Mouse (Mus musculus): Measurements from ENCODE around the gene Rab11fip3. TPM values are rescaled to one million over a fixed set of nuclear protein-coding genes. Genes with fewer than 3 reads are reported as not detected.

Rab11fip3 gene
- polyA plus RNA-seq, 1 experiment from 2014 or later, result 27.0 TPM

Other genes with a start within 250 kb of the Rab11fip3 start
- 26.5 and 29.9 TPM in 2 replicates for gene Wdr24, start 245.9 kb downstream of the Rab11fip3 start, polyA plus RNA-seq (2015; fragmentation: Nextera tagmentation; extraction: Ambion mirVana)
- gene Jmjd8, start 240.7 kb downstream of the Rab11fip3 start, polyA plus RNA-seq (2015; fragmentation: Nextera tagmentation; extraction: Ambion mirVana), result 48.5 and 49.8 TPM in 2 replicates
- gene Stub1, start 236.2 kb downstream of the Rab11fip3 start, polyA plus RNA-seq (2015; fragmentation: Nextera tagmentation; extraction: Ambion mirVana), result 380 TPM in 2 replicates
- gene Rhbdl1, start 232.3 kb downstream of the Rab11fip3 start, polyA plus RNA-seq (2015; fragmentation: Nextera tagmentation; extraction: Ambion mirVana), result 45.9 and 56.9 TPM in 2 replicates
- 11.6 and 14.6 TPM in 2 replicates for gene Gm20683, start 227.8 kb downstream of the Rab11fip3 start, polyA plus RNA-seq (2015; fragmentation: Nextera tagmentation; extraction: Ambion mirVana)
- 17.8 and 23.0 TPM in 2 replicates for gene Rhot2, start 224.7 kb downstream of the Rab11fip3 start, polyA plus RNA-seq (2015; fragmentation: Nextera tagmentation; extraction: Ambion mirVana)
- gene Wdr90, start 208.1 kb downstream of the Rab11fip3 start, polyA plus RNA-seq (2015; fragmentation: Nextera tagmentation; extraction: Ambion mirVana), result 15.5 and 18.1 TPM in 2 replicates
- 30.3 and 30.7 TPM in 2 replicates for gene Mcrip2, start 200.8 kb downstream of the Rab11fip3 start, polyA plus RNA-seq (2015; fragmentation: Nextera tagmentation; extraction: Ambion mirVana)
- 64.9 and 65.4 TPM in 2 replicates for gene Mettl26, start 194.5 kb downstream of the Rab11fip3 start, polyA plus RNA-seq (2015; fragmentation: Nextera tagmentation; extraction: Ambion mirVana)
- gene Wfikkn1, start 188.7 kb downstream of the Rab11fip3 start, polyA plus RNA-seq (2015; fragmentation: Nextera tagmentation; extraction: Ambion mirVana), result 0.47 and 0.52 TPM in 2 replicates
- 46.2 and 50.5 TPM in 2 replicates for gene Rab40c, start 149.8 kb downstream of the Rab11fip3 start, polyA plus RNA-seq (2015; fragmentation: Nextera tagmentation; extraction: Ambion mirVana)
- gene Pigq, start 124.6 kb downstream of the Rab11fip3 start, polyA plus RNA-seq (2015; fragmentation: Nextera tagmentation; extraction: Ambion mirVana), result 71.9 and 78.2 TPM in 2 replicates
- gene Nhlrc4, start 124.6 kb downstream of the Rab11fip3 start, polyA plus RNA-seq (2015; fragmentation: Nextera tagmentation; extraction: Ambion mirVana), result not detected in 2 replicates
- gene A930017K11Rik, start 117.0 kb downstream of the Rab11fip3 start, polyA plus RNA-seq (2015; fragmentation: Nextera tagmentation; extraction: Ambion mirVana), result 0.24 TPM in 1 of 2 replicates, not detected in the other
- gene Capn15, start 83.8 kb downstream of the Rab11fip3 start, polyA plus RNA-seq (2015; fragmentation: Nextera tagmentation; extraction: Ambion mirVana), result 20.1 and 22.5 TPM in 2 replicates
- gene Decr2, start 20.8 kb upstream of the Rab11fip3 start, polyA plus RNA-seq (2015; fragmentation: Nextera tagmentation; extraction: Ambion mirVana), result 42.8 and 42.9 TPM in 2 replicates
- 20.3 and 37.4 TPM in 2 replicates for gene Nme4, start 26.0 kb upstream of the Rab11fip3 start, polyA plus RNA-seq (2015; fragmentation: Nextera tagmentation; extraction: Ambion mirVana)
- gene Tmem8, start 43.7 kb upstream of the Rab11fip3 start, polyA plus RNA-seq (2015; fragmentation: Nextera tagmentation; extraction: Ambion mirVana), result 4.3 and 5.9 TPM in 2 replicates
- gene Mrpl28, start 53.9 kb upstream of the Rab11fip3 start, polyA plus RNA-seq (2015; fragmentation: Nextera tagmentation; extraction: Ambion mirVana), result 186 and 187 TPM in 2 replicates
- 7.7 and 13.1 TPM in 2 replicates for gene Axin1, start 69.1 kb upstream of the Rab11fip3 start, polyA plus RNA-seq (2015; fragmentation: Nextera tagmentation; extraction: Ambion mirVana)
- gene Pdia2, start 129.5 kb upstream of the Rab11fip3 start, polyA plus RNA-seq (2015; fragmentation: Nextera tagmentation; extraction: Ambion mirVana), result 0.23 and 0.73 TPM in 2 replicates
- gene Rgs11, start 133.4 kb upstream of the Rab11fip3 start, polyA plus RNA-seq (2015; fragmentation: Nextera tagmentation; extraction: Ambion mirVana), result 21.4 and 25.9 TPM in 2 replicates
- 184 and 242 TPM in 2 replicates for gene Arhgdig, start 138.2 kb upstream of the Rab11fip3 start, polyA plus RNA-seq (2015; fragmentation: Nextera tagmentation; extraction: Ambion mirVana)
- gene Fam234a, start 174.7 kb upstream of the Rab11fip3 start, polyA plus RNA-seq (2015; fragmentation: Nextera tagmentation; extraction: Ambion mirVana), result 32.7 and 35.1 TPM in 2 replicates
- gene Luc7l, start 183.3 kb upstream of the Rab11fip3 start, polyA plus RNA-seq (2015; fragmentation: Nextera tagmentation; extraction: Ambion mirVana), result 97.7 and 102 TPM in 2 replicates

Data from neural tube, embryonic 15.5 days (tissue).